Mouse (Mus musculus): ENCODE data around the gene Znhit3. TPM values are rescaled to one million over a fixed set of nuclear protein-coding genes. Genes with fewer than 3 reads are reported as not detected.

Znhit3 gene
- polyA plus RNA-seq (2014; fragmentation: Nextera tagmentation; extraction: Ambion mirVana), result 44.7 and 46.2 TPM in 2 replicates

DNA sequence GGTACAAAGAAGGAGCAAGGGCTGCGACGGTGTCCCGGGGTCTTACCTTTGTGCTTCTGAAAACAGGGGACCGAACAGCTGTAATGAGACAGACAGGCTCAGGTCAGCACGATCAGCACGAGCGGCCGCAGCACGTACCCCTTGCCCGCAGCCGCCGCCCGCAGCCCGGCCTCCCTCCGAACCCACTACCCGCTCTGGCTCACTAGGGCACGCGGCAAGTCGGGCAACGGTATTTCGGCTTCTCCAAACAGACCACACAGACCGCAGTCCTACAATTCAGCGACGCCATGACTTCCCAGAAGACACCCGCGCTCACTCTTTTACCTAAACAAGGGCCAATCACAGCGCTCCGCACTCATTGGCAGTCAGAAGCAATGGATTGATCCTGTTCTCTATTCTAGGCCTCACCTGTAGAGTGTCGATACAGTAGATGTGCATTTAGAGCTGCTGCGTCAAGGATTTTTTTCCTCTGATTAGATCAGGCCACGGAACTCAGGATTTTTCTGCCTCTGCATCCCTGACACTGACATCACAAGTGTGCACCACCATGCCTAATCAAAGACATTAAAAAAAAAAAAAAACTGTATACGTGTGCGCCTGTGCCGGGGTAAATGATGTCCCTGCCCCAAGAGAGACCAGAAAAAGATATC lies at the start of gene Znhit3:
TSS of gene Znhit3 (minus strand) at position 314 of the 650 bp plus-strand sequence.
- peak; percentile 63 for ATAC-seq (replicated peaks; ENCODE audit: insufficient number of reproducible peaks, low FRiP score, low TSS enrichment)
- 4% methylated on average over 34 of the region's 34 CpGs for WGBS (ENCODE audit: insufficient replicate concordance)
- H3K27ac ChIP-seq (ENCODE audit: low read depth, low read length), result no peak within 1 kb of the TSS

DNA sequence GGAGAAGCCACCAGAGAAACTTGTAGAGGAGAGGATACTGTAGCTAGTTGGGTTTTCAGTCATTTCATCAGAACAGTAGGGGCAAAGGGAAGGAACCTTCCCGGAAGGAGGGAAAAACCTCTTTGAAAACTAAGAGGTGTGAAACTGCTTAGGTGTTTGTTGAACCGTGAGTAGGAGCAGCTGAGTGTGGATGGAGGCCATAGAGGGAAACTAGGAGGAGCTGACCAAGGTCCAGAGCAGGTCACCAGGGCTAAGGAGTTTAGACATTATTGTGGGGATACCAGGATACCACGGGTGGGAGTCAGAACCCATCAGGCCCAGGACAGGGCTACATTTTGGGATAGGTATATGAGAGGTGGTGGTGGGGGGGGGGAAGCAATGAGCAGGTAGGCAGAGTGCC lies 47.4 kb upstream of the Znhit3 start:
- no peak overlapping the region for H3K27ac ChIP-seq (ENCODE audit: low read depth, low read length)
- WGBS (ENCODE audit: insufficient replicate concordance), result 77% methylated on average over 3 of the region's 3 CpGs

More for the DNA sequence above, at the start of gene Znhit3:
- no peaks in the 10 kb centered on the region for H3K9me3 ChIP-seq (replicated peaks; ENCODE audit: control insufficient read depth, low read length)
- peak within 1 kb of the TSS; percentile 81 for H3K4me2 ChIP-seq
- H3K27me3 ChIP-seq (ENCODE audit: control insufficient read depth, insufficient read depth, low read length), result no peaks in the 10 kb centered on the region
- H3K9ac ChIP-seq (ENCODE audit: low read depth, low read length), result peak within 1 kb of the TSS; percentile 87
- peaks cover 13% of the 10 kb centered on the region; the same call in 1 of the 2 replicates for H3K36me3 ChIP-seq (ENCODE audit: control insufficient read depth, insufficient read depth, low read length)
- peak within 1 kb of the TSS; percentile 81 for H3K4me3 ChIP-seq (ENCODE audit: low read depth, low read length)
- H3K4me1 ChIP-seq (ENCODE audit: control insufficient read depth, insufficient read depth, low read length), result no peaks in the 10 kb centered on the region

DNA sequence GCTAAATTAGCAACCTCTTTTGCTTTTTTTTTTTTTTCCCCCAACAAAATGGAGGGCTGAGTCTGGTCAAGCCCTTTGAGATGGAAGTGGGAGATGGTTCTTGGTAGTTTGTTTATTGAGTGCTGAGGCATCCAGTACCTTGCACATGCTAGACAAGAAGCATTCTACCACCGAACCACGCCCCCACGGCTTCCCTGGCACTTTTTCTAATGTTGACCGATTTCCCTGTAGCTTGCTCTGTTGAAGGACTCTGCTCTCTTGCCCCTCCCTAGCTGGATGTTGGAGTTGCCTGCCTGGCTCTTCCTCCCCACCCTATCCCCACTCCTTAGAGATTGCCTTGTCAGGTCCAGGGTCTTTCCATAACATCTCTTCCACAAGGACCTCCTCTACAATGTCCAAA lies 46.4 kb upstream of the Znhit3 start:
- H3K27me3 ChIP-seq (ENCODE audit: control insufficient read depth, insufficient read depth, low read length), result peaks cover 17% of the 10 kb centered on the region
- H3K4me2 ChIP-seq, result no peak overlapping the region
- ATAC-seq (replicated peaks; ENCODE audit: insufficient number of reproducible peaks, low FRiP score, low TSS enrichment), result no peak
- 84% methylated on average over 4 of the region's 4 CpGs for WGBS (ENCODE audit: insufficient replicate concordance)
- H3K4me3 ChIP-seq (ENCODE audit: low read depth, low read length), result no peak overlapping the region
- H3K27ac ChIP-seq (ENCODE audit: low read depth, low read length), result no peak overlapping the region
- no peaks in the 10 kb centered on the region for H3K36me3 ChIP-seq (ENCODE audit: control insufficient read depth, insufficient read depth, low read length)
- H3K9me3 ChIP-seq (replicated peaks; ENCODE audit: control insufficient read depth, low read length), result no peaks in the 10 kb centered on the region
- H3K9ac ChIP-seq (ENCODE audit: low read depth, low read length), result no peak overlapping the region
- peaks cover 19% of the 10 kb centered on the region for H3K4me1 ChIP-seq (ENCODE audit: control insufficient read depth, insufficient read depth, low read length)

More for the DNA sequence above, 47.4 kb upstream of the Znhit3 start:
- H3K36me3 ChIP-seq (ENCODE audit: control insufficient read depth, insufficient read depth, low read length), result no peaks in the 10 kb centered on the region
- no peak for ATAC-seq (replicated peaks; ENCODE audit: insufficient number of reproducible peaks, low FRiP score, low TSS enrichment)
- no peak overlapping the region for H3K4me2 ChIP-seq
- H3K27me3 ChIP-seq (ENCODE audit: control insufficient read depth, insufficient read depth, low read length), result peaks cover 7% of the 10 kb centered on the region
- no peak overlapping the region for H3K4me3 ChIP-seq (ENCODE audit: low read depth, low read length)
- H3K4me1 ChIP-seq (ENCODE audit: control insufficient read depth, insufficient read depth, low read length), result peaks cover 14% of the 10 kb centered on the region
- H3K9ac ChIP-seq (ENCODE audit: low read depth, low read length), result no peak overlapping the region
- H3K9me3 ChIP-seq (replicated peaks; ENCODE audit: control insufficient read depth, low read length), result no peaks in the 10 kb centered on the region

DNA sequence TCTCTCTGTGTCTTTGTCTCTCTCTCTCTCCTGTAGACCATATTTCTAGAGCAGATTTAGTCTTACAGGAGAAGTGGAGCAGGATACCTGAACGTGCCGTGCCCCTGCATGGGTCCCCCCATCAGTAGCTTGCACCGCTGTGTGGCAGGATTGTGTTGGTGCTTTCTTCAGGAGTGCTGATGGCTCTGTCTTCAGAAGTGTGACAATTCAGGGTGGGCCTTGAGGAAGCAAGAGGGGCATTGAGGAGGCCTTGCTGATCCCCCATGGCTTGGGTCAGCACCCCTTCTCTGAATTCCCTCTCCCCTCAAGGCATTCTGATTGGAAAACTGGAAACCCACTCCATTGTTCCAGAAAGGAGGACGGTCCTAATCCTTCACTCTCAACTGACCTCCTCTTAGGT lies 45.4 kb upstream of the Znhit3 start:
- Histone ChIP-seq H3K9ac (ENCODE audit: low read depth, low read length) (no peak overlapping the region), H3K36me3 (ENCODE audit: control insufficient read depth, insufficient read depth, low read length) (no peaks in the 10 kb centered on the region), H3K27me3 (ENCODE audit: control insufficient read depth, insufficient read depth, low read length) (peaks cover 26% of the 10 kb centered on the region), H3K4me1 (ENCODE audit: control insufficient read depth, insufficient read depth, low read length) (peaks cover 17% of the 10 kb centered on the region), H3K4me3 (ENCODE audit: low read depth, low read length) (no peak overlapping the region), H3K27ac (ENCODE audit: low read depth, low read length) (no peak overlapping the region), H3K9me3 (replicated peaks; ENCODE audit: control insufficient read depth, low read length) (no peaks in the 10 kb centered on the region), H3K4me2 (no peak overlapping the region)
- 93% methylated on average over 4 of the region's 4 CpGs for WGBS (ENCODE audit: insufficient replicate concordance)
- ATAC-seq (replicated peaks; ENCODE audit: insufficient number of reproducible peaks, low FRiP score, low TSS enrichment), result no peak

DNA sequence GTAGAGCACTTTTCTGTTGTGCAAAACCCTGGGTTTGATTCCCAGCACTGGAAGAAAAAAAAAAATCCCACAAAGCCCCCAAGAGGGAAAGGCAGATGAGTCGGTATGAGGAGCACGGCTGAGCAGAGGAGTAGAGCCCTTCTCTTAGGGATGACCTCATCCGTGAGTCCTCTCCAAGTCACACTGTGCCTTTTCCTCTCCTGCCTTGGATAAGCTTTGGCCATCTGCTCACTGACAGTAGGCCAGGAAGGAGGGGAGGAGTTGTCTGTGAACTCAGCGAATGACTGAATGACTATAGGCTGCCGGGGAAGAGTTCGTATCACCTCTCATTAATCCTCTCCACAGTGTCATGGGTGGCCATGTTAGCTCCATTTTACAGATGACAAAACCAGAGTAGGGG lies 44.6 kb upstream of the Znhit3 start:
- Histone ChIP-seq H3K36me3 (ENCODE audit: control insufficient read depth, insufficient read depth, low read length) (no peaks in the 10 kb centered on the region), H3K27ac (ENCODE audit: low read depth, low read length) (no peak overlapping the region), H3K4me3 (ENCODE audit: low read depth, low read length) (no peak overlapping the region), H3K9ac (ENCODE audit: low read depth, low read length) (no peak overlapping the region), H3K27me3 (ENCODE audit: control insufficient read depth, insufficient read depth, low read length) (peaks cover 34% of the 10 kb centered on the region), H3K4me2 (no peak overlapping the region), H3K4me1 (ENCODE audit: control insufficient read depth, insufficient read depth, low read length) (peaks cover 17% of the 10 kb centered on the region), H3K9me3 (replicated peaks; ENCODE audit: control insufficient read depth, low read length) (no peaks in the 10 kb centered on the region)
- no peak for ATAC-seq (replicated peaks; ENCODE audit: insufficient number of reproducible peaks, low FRiP score, low TSS enrichment)
- WGBS (ENCODE audit: insufficient replicate concordance), result 64% methylated on average over 6 of the region's 6 CpGs

DNA sequence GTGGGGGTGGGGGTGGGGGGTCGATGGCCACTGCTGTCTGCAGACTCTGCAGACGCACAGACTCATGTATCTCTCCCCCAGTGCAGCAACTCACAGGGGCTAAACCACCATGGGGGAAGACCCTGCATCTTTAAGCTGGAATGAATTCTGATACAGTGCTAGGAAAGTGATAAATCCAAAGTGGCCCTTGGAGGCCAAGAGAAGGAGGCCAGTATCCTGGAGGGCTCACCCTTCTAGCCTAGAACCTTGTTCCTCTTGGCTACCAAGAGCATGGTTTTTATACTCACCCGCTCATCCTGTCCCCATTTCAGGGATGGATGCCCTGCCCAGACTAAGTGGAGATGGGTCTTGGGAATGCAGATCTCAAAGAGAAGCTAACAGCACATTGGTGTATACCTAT lies 44.1 kb upstream of the Znhit3 start:
- Histone ChIP-seq H3K27me3 (ENCODE audit: control insufficient read depth, insufficient read depth, low read length) (peaks cover 35% of the 10 kb centered on the region), H3K9ac (ENCODE audit: low read depth, low read length) (no peak overlapping the region), H3K4me1 (ENCODE audit: control insufficient read depth, insufficient read depth, low read length) (peaks cover 17% of the 10 kb centered on the region), H3K27ac (ENCODE audit: low read depth, low read length) (no peak overlapping the region), H3K36me3 (ENCODE audit: control insufficient read depth, insufficient read depth, low read length) (no peaks in the 10 kb centered on the region), H3K4me3 (ENCODE audit: low read depth, low read length) (no peak overlapping the region), H3K9me3 (replicated peaks; ENCODE audit: control insufficient read depth, low read length) (no peaks in the 10 kb centered on the region), H3K4me2 (peak overlapping the region; percentile 50)
- 40% methylated on average over 3 of the region's 3 CpGs for WGBS (ENCODE audit: insufficient replicate concordance)
- ATAC-seq (replicated peaks; ENCODE audit: insufficient number of reproducible peaks, low FRiP score, low TSS enrichment), result no peak

DNA sequence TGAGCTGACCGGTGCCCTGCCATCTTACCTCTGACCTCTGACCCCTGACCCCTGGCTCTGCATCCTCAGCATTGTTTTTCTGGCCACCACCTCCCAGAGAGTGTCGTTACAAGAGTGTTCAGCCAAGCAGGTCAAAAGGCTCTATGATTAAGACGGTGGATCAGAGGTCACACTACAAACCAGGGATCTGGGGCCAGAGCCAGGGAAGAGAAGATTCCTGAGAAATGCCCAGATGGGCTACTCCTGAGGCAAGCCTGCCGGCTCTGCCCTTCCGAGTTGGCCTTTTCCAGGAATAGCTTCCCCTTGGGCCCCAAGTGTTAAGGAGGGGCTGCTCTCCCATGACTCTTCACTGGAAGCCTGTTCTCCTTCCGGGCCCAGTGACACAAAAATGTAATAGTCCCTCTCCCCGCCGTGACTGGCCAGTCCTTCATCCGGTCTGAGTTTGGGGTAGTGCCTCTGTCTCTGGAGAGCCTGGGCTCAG lies 43.6 kb upstream of the Znhit3 start:
- WGBS (ENCODE audit: insufficient replicate concordance), result 3% methylated on average over 9 of the region's 9 CpGs
- H3K4me3 ChIP-seq (ENCODE audit: low read depth, low read length), result no peak overlapping the region
- H3K9ac ChIP-seq (ENCODE audit: low read depth, low read length), result no peak overlapping the region
- H3K4me1 ChIP-seq (ENCODE audit: control insufficient read depth, insufficient read depth, low read length), result peaks cover 17% of the 10 kb centered on the region
- no peak for ATAC-seq (replicated peaks; ENCODE audit: insufficient number of reproducible peaks, low FRiP score, low TSS enrichment)
- H3K27ac ChIP-seq (ENCODE audit: low read depth, low read length), result no peak overlapping the region
- H3K36me3 ChIP-seq (ENCODE audit: control insufficient read depth, insufficient read depth, low read length), result no peaks in the 10 kb centered on the region
- peaks cover 35% of the 10 kb centered on the region for H3K27me3 ChIP-seq (ENCODE audit: control insufficient read depth, insufficient read depth, low read length)
- peak overlapping the region; percentile 50 for H3K4me2 ChIP-seq
- no peaks in the 10 kb centered on the region for H3K9me3 ChIP-seq (replicated peaks; ENCODE audit: control insufficient read depth, low read length)

DNA sequence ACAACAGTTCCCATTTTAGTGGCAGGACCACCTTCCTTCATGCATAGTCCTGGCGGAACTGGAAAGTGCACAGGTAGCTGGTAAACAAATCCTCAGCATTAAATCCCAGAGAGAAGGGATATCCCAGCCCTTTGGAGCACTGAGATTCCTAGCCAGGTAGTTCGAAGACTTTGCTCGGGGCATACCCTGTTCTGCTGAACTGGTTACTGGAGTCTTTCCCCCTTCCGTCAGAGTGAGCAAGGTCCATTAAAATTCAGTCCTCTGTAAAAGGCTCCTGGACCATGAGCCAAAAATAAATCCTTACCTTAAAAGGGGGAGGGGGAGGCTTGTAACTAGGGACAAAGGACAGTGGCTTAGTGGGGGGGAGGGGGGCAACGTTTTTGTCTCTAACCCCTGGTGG lies 43.0 kb upstream of the Znhit3 start:
- 26% methylated on average over 5 of the region's 5 CpGs for WGBS (ENCODE audit: insufficient replicate concordance)
- H3K4me1 ChIP-seq (ENCODE audit: control insufficient read depth, insufficient read depth, low read length), result peaks cover 17% of the 10 kb centered on the region
- no peak overlapping the region for H3K4me3 ChIP-seq (ENCODE audit: low read depth, low read length)
- peaks cover 35% of the 10 kb centered on the region for H3K27me3 ChIP-seq (ENCODE audit: control insufficient read depth, insufficient read depth, low read length)
- no peaks in the 10 kb centered on the region for H3K9me3 ChIP-seq (replicated peaks; ENCODE audit: control insufficient read depth, low read length)
- H3K36me3 ChIP-seq (ENCODE audit: control insufficient read depth, insufficient read depth, low read length), result no peaks in the 10 kb centered on the region
- H3K9ac ChIP-seq (ENCODE audit: low read depth, low read length), result no peak overlapping the region
- no peak overlapping the region for H3K27ac ChIP-seq (ENCODE audit: low read depth, low read length)
- H3K4me2 ChIP-seq, result no peak overlapping the region; the same call in 1 of the 2 replicates
- no peak for ATAC-seq (replicated peaks; ENCODE audit: insufficient number of reproducible peaks, low FRiP score, low TSS enrichment)

DNA sequence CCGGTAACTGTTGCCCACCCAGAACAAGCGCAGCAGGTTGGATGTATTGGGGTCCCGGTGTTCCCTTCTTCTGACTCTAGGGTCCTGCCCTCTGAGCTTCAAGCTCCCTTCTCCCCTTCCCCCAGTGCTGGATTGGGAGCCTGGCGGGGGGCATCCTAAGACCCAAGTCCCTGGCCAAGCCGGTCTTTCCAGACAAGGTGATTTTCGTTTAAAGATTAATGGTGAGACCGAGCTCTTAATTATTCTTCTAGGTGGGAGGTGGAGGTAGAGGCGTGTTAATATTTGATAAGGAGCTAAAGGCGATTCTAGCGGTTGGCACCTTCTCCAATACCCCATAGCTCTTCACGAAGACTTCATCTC lies 42.1 kb upstream of the Znhit3 start:
- Histone ChIP-seq H3K4me3 (ENCODE audit: low read depth, low read length) (peak overlapping the region; percentile 33), H3K9me3 (replicated peaks; ENCODE audit: control insufficient read depth, low read length) (no peaks in the 10 kb centered on the region), H3K36me3 (ENCODE audit: control insufficient read depth, insufficient read depth, low read length) (no peaks in the 10 kb centered on the region), H3K27me3 (ENCODE audit: control insufficient read depth, insufficient read depth, low read length) (peaks cover 35% of the 10 kb centered on the region), H3K9ac (ENCODE audit: low read depth, low read length) (no peak overlapping the region), H3K4me2 (peak overlapping the region; percentile 72), H3K27ac (ENCODE audit: low read depth, low read length) (no peak overlapping the region), H3K4me1 (ENCODE audit: control insufficient read depth, insufficient read depth, low read length) (peaks cover 17% of the 10 kb centered on the region)
- no peak for ATAC-seq (replicated peaks; ENCODE audit: insufficient number of reproducible peaks, low FRiP score, low TSS enrichment)
- 2% methylated on average over 11 of the region's 11 CpGs for WGBS (ENCODE audit: insufficient replicate concordance)

All from heart, embryonic 11.5 days (tissue).